Mouse (Mus musculus) retina, postnatal 1 day (tissue): ENCODE results near the gene Ppp1r14c.
"Not testable (repeated sequence)": the region's sequence is repeated elsewhere in the genome, so short reads cannot be mapped to it uniquely, and the experiment has no call there.

Source experiments
- DNase-seq: peaks from one replicate; pipeline ENCODE4 v3.0.0-alpha.2; 2012

The Ppp1r14c gene

DNA sequence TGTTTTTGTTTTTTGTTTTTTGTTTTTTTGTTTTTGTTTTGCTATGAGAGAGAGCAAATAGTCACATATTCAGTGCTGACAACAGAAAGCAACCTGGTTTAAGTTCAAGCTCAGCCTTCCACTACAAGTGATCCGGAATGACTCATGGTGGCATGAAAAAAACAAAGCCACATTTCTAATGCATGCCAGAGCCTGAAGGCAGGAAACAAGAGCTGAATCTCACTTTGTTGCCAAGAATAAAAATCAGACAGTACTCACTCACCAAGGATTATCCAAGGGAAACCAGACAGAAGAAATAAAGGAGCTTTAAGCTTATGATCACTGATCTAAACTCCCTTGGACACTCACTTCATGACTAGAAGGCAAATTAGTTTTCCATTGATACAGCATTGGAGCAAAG is 110.8 kb downstream of the Ppp1r14c start:
- peak; percentile 16 for DNase-seq

DNA sequence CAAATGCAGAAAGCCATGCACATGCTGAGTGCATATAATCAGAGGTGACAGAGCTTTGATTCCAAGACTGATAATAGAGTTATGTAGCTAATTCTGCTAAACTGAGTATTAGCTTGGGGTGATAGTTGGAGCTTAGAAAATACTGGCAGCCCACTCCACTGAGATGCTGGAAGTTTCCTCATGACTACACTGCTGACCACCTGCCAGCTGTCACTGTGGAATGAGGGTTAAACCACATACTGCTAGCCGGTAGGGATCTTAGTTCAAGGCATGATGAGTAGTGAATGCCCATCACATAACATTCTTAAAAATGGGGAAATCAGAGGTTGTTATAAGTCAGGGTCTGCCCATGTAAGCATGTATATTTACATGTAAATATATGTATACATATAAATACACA is 113.9 kb downstream of the Ppp1r14c start:
- DNase-seq = no peak

DNA sequence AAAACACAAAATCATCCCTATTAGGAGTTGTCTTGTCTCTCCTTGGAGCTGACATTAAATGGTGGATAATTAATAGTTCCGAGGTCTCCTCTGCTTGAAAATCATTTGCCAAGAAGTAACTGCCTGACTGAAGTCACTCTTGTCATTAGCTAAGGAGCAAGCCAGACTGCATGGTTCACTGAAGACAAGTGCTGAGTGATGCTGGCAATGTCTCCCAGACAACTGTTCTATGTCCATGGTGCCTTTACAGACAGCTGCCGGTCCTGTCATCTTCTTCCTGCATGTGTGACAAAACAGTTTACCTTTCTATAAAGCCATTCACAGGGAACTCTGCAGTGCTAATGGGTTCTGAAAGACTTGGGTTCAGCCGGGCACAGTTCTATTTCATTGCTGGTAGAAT is 124.2 kb downstream of the Ppp1r14c start:
- no peak for DNase-seq

DNA sequence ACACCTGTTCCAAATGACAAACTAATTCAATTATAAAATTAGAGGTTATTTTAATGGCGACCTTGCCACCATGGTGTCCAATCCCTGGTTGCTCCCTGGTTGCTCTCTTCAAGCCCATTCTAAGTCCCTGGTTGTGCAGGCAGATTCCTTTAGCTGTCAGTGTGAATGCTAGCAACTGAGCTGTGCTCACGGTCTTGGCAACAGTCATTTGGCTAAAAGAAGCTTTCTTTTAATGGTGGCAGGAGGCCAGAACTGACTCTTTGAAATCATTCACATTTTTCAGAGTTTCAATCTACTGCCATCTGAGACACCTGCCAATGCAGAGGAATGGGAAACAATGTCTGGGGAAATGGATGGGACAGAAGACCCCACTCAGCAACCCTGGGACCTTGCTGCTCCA is 130.9 kb downstream of the Ppp1r14c start:
- DNase-seq = no peak

DNA sequence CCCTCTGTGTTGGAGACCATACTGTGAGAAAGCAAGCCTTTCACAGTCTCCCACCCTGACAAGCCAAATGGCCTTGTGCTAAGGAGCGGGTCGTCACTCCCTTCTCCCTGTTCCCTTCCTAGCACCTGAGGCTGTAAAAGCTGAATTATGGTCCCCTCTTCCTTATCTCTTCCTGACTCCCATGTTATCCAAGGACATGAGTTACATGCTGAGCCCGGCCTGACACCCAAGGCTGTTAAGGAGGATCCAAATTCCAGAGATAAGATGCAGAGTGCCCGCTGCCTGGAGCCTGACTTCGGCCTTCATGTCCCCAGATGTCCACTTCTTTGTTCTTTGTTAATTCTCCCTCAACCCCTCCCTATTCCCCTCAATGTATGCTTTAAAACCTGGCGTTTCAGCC is 135.0 kb downstream of the Ppp1r14c start:
- DNase-seq = not testable (repeated sequence)

DNA sequence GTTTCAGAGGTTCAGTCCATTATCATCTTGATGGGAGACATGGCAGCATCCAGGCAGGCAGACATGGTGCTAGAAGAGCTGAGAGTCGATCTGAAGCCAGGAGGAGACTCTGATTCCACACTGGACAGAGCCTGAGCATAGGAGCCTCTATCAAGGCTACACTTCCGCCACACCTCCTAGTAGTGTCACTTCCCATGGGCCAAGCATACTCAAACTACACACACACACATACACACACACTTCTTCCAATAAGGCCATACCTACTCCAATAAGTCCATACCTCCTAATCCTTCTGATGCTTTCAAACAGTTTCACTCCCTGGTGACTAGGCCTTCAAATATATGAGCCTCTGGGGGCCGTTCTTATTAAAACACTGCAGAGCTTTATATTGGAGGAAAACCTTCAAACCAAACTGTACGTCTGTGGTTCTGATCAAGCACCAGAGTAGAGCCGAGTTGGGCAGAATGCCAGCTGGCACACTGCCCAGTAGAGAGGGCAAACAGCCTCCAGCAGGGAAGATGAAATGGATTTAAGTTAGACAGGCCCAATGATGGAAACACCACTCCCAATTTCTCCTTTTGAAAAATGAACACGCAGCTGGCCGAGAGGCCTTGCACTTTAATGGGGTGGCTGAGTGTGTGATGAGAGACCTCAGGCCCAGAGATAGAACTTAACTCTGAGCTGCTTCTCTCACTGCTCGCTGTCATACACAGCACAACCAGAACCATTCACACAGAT is 141.8 kb downstream of the Ppp1r14c start:
- DNase-seq = peak; percentile 87

DNA sequence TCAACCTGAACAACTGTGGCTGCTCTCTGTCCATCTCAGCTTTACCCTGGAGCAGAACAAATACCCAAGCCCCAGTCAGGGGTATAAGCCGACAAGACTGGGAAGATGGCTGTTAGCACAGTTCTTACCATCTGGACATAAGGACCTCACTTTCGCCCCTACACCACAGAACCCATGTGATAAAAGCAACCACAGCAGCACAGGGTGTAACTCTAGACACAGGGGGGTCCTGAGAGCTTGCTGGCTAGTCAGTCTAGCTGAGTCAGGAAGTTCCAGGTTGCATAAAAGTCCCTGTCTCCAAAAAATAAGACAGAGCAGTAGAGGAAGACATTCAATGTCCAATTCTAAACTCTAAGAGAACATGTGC is 142.3 kb downstream of the Ppp1r14c start:
- DNase-seq = no peak

DNA sequence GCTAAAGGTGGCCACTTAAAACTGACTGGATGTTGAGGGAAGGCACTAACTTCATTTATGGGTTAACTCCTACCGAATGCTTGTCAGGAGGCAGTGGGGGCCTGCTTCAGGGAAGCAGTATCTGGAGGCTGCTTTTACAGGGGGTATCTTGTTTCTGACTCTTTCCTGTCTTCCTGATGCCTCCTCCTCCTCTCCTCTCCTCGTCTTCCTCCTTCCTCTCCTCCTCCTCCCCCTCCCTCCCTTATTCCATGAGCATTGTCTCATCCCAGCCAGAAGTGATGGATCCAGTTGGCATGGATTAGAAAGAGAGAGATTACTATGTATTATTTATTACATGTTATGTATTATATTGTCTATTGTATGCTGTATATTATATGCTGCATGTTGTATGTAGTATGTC is 142.9 kb downstream of the Ppp1r14c start:
- no peak for DNase-seq

DNA sequence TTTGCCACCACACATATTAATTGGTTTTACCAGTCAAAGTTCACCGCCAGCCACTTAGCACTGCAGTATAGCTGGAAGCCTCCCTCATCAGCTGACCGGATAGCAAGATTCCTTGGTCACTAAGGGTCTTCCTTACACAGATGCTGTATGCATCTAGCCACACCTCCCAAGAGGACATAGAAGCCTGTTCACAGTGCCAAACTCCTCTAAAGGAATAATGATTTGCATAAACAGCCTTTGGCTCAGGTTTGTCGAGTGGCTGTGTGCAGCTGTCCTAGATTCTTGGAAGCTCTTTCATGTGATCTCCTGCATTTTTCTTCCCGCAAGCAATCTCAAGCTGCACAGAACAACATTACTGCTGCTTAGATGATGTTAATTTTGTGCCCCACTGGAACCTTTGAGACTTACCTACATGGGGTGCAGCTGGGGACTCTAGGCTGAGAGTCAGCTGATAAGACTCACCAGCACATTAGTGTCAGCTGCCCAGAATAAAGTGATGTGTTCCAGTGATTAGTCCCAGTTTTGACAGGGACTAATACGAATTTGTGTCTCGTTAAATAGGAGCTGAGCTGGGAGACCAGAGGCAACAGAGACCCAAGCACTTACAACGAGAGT is 143.9 kb downstream of the Ppp1r14c start:
- peak; percentile 51 for DNase-seq

DNA sequence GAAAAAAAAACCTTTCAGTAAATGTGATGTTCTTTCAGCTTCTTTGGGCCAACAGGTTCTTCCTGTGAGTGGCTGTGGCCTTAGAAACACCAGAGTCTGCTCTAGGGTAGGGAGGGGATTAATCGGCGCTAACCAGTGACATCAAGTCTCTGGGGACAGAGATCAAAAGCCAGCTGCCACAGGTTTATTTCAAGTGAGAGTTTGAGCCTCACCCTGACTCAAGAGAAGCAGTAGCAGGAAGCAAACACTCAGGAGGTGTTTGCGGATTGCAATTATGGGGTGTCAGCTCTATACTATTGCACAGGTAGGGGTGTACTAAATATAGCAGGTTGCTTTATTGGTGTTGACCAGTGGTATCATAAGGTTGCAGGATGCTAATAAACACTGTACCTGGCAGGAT is 144.6 kb downstream of the Ppp1r14c start:
- DNase-seq = peak; percentile 20

DNA sequence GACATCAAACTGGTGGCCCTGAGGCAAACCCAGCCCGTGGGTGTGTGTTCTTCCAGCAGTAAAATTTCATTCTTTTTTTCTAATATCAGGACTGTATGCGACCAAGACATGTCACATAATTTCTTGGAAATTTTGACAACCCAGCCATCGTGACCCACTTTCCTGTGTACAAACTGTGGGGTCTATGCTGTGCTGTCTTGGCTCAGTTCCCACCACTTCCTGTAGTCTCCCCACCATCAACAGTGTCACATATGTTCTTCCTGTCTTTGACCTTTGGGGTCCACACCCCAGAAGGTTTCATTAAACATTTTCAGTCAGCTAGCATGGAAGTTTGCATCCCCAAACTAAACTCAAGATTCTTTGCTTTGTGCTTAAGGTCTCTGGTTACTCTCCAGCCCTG is 145.5 kb downstream of the Ppp1r14c start:
- no peak for DNase-seq

DNA sequence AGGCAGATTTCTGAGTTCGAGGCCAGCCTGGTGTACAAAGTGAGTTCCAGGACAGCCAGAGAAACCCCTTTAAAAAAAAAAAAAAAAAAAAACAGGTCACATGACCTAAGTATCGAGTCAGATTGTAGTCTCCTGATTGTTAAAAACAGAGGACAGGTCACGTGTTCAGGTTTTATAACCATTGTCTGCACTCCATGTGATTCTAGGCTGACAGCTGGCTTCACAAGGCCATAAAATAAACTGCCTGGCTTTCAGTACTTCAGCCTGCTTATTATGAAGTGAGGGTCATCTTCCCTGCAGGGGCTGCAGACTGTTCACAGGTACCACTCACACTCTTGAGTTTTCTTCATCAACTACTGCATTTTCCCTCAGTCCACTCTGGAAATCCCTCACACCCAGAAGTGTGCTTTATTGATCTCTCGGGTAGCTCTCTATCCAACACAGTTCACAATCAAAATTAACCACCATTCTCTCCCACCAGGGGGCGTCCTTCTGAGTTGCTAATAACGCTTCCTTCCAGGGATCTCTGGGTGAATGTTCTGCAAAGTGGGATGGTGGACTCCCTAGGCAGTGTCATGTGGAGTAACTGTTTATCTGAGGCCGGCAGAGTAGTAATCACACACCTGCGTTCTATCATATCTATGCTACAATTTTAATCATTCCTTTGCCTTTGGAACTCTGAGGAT is 146.9 kb downstream of the Ppp1r14c start:
- peak; percentile 32 for DNase-seq

DNA sequence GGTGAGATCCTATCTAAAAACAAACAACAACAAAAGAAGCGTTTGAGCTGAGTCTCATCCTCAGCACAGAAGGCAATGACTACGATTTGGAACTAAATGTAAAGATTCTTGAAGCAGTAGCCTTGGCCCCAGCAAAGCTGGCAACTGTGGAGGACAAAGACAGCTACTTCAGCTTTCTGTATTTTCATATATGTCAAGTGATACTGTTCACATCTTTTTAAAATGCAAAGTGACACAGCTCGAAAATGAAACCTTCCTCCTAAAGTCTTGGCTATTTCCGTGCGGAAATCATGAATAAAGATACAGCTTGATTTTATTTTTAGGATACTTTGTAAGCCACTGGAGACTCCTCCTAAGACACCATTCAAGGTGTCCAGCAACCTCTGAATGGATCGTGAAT is 148.1 kb downstream of the Ppp1r14c start:
- DNase-seq = no peak
